Mouse (Mus musculus): ENCODE measurements around the gene Lrrn2. TPM values are rescaled to one million over a fixed set of nuclear protein-coding genes. Genes with fewer than 3 reads are reported as not detected.

The Lrrn2 gene
- not detected for polyA plus RNA-seq (2017; shearing (Covaris generic))

GRCm38 (mm10) chr1:132880161-132881005, at the start of gene Lrrn2:
TSS of gene Lrrn2 (plus strand) at chr1:132880273.

Other genes starting within 250 kb of the Lrrn2 start
- under 1 TPM in 1 of 2 experiments, not detected in 1; 0.21 TPM for gene Nfasc, start 138.5 kb upstream of the Lrrn2 start, polyA plus RNA-seq (2017; shearing (Covaris generic))
- gene Mdm4, start 150.3 kb downstream of the Lrrn2 start, polyA plus RNA-seq (2017; shearing (Covaris generic)): 10 to 100 TPM; 54.5 to 58.7 TPM
- 1 to 10 TPM in 1 of 2 experiments, under 1 TPM in 1; 0.98 to 1.4 TPM for gene Pik3c2b, start 165.4 kb downstream of the Lrrn2 start, polyA plus RNA-seq (2017; shearing (Covaris generic))

Data from activated CD4-positive, CD25-positive, alpha-beta regulatory T cell (primary cell).